Comparison of ENCODE assay signal across 9 mouse cellular contexts in genomic region chr3:130689630-130690029, GRCm38 (mm10). TPM values are rescaled to one million over a fixed set of nuclear protein-coding genes. Genes with fewer than 3 reads are reported as not detected.
DNase-seq lines count a peak whose midpoint lies in the region; ATAC-seq and TF ChIP-seq lines count a peak whose summit lies in the region.
"Had no signal": no experiment of that assay in that cellular context is flagged by ENCODE, and none has a peak within 500 bp of the region (broad histone marks: within the 10 kb centered on the region; RNA-seq: fewer than 3 reads in every experiment).

No protein-coding gene starts in this region.

- peak; percentile 62 for DNase-seq in NIH3T3 (ENCODE audit: low read depth)
- DNase-seq in cerebellum, adult 11-12 months = peak; percentile 41
- DNase-seq in hindbrain, postnatal 0 days (ENCODE audit: low spot score) = peak; percentile 95
- DNase-seq in left cerebral cortex, postnatal 10 days (ENCODE audit: extremely low spot score in 1 of 2, low spot score in 2 of 2) = peak; percentile 82 to 83
- peak; percentile 74 for DNase-seq in right cerebral cortex, postnatal 36 days (ENCODE audit: low spot score in 2 of 2)

- no peak overlapping the region for H3K27ac ChIP-seq in forebrain, embryonic 16.5 days (ENCODE audit: low read length)
- H3K27ac ChIP-seq in hindbrain, postnatal 0 days = no peak overlapping the region
- H3K27ac ChIP-seq: macrophage had no signal

- no peaks in the 10 kb centered on the region for H3K9me3 ChIP-seq in forebrain, embryonic 16.5 days (ENCODE audit: control insufficient read depth, low read length)
- H3K9me3 ChIP-seq in hindbrain, postnatal 0 days (ENCODE audit: low read length) = no peaks in the 10 kb centered on the region

- no peak overlapping the region for H3K4me2 ChIP-seq in forebrain, embryonic 16.5 days (ENCODE audit: low read length)
- H3K4me2 ChIP-seq in hindbrain, postnatal 0 days (ENCODE audit: low read depth, low read length) = peak overlapping the region; percentile 33; the same call in 1 of the 2 replicates

- no peak overlapping the region for H3K9ac ChIP-seq in forebrain, embryonic 16.5 days (replicated peaks; ENCODE audit: low read depth, low read length)
- H3K9ac ChIP-seq in hindbrain, postnatal 0 days (replicated peaks; ENCODE audit: low read length) = no peak overlapping the region

- peaks cover 3% of the 10 kb centered on the region; the same call in 1 of the 2 replicates for H3K4me1 ChIP-seq in forebrain, embryonic 16.5 days (replicated peaks; ENCODE audit: control insufficient read depth, insufficient read depth, low read length)
- H3K4me1 ChIP-seq in hindbrain, postnatal 0 days (ENCODE audit: insufficient read depth, low read length) = 0 out of 2 replicates have a peak, but pooled peaks cover 3% of the 10 kb centered on the region

- intact Hi-C loops in left cerebral cortex, postnatal 10 days (cut with DNase I) = loop anchor here (2.0 to 10.0 kb wide), 4 partner anchors 82 to 695 kb away; no protein-coding TSS in a partner anchor

- ATAC-seq in forebrain, embryonic 16.5 days = peak; percentile 53; the same call in 1 of the 2 replicates
- peak; percentile 74 for ATAC-seq in hindbrain, postnatal 0 days
- peak; percentile 32 for ATAC-seq in megakaryocyte-erythroid progenitor cell, adult 5-6 weeks (replicated peaks; ENCODE audit: low FRiP score, low TSS enrichment, poor library complexity, severe bottlenecking)
- ATAC-seq in monocyte, adult 5-6 weeks (replicated peaks; ENCODE audit: insufficient number of reproducible peaks, low FRiP score, low TSS enrichment, poor library complexity, severe bottlenecking) = no peak

- 17% methylated on average over 12 of the region's 12 CpGs for WGBS in forebrain, embryonic 16.5 days
- 18% methylated on average over 12 of the region's 12 CpGs for WGBS in hindbrain, postnatal 0 days

- peak; percentile 94 for TF ChIP-seq CTCF in hindbrain, postnatal 0 days (IDR thresholded peaks at IDR 0.05; ENCODE audit: low read depth)

- no peaks in the 10 kb centered on the region for H3K27me3 ChIP-seq in forebrain, embryonic 16.5 days (replicated peaks; ENCODE audit: control insufficient read depth, insufficient read depth, low read length)
- no peaks in the 10 kb centered on the region for H3K27me3 ChIP-seq in hindbrain, postnatal 0 days (ENCODE audit: insufficient read depth, low read length)

- no peak overlapping the region for H3K4me3 ChIP-seq in forebrain, embryonic 16.5 days (replicated peaks; ENCODE audit: low read length)
- no peak overlapping the region for H3K4me3 ChIP-seq in hindbrain, postnatal 0 days (ENCODE audit: low read length)

- H3K36me3 ChIP-seq in forebrain, embryonic 16.5 days (ENCODE audit: control insufficient read depth, insufficient read depth) = no peaks in the 10 kb centered on the region
- H3K36me3 ChIP-seq in hindbrain, postnatal 0 days (ENCODE audit: insufficient read depth, low read length) = no peaks in the 10 kb centered on the region

RNA-seq across cellular contexts. Expression of gene Ostc, which starts 19.6 kb away (rescaled TPM):
- polyA plus RNA-seq in forebrain, embryonic 16.5 days (2015; fragmentation: Nextera tagmentation; extraction: Ambion mirVana) = 235 and 243 TPM in 2 replicates
- total RNA-seq in hindbrain, postnatal 0 days (2014; rRNA removed) = 96.4 and 102 TPM in 2 replicates
- 182 and 185 TPM in 2 replicates for polyA plus RNA-seq in hindbrain, postnatal 0 days (2015; fragmentation: Nextera tagmentation; extraction: Ambion mirVana)
- 10 to 100 TPM; 70.3 to 75.6 TPM for total RNA-seq in left cerebral cortex, postnatal 10 days (2021)
- total RNA-seq in megakaryocyte-erythroid progenitor cell, adult 5-6 weeks (2014; fragmentation: Nextera tagmentation) = 102 and 150 TPM in 2 replicates
- 117 and 156 TPM in 2 replicates for total RNA-seq in megakaryocyte-erythroid progenitor cell, adult 5-6 weeks (2017)
- 102 to 107 TPM (median 105 TPM) in 3 replicates for total RNA-seq in monocyte, adult 5-6 weeks (2017)

RNA-seq across cellular contexts. Expression of gene Rpl34, which starts 40.6 kb away (rescaled TPM):
- 526 and 528 TPM in 2 replicates for polyA plus RNA-seq in forebrain, embryonic 16.5 days (2015; fragmentation: Nextera tagmentation; extraction: Ambion mirVana)
- total RNA-seq in hindbrain, postnatal 0 days (2014; rRNA removed) = 572 and 622 TPM in 2 replicates
- polyA plus RNA-seq in hindbrain, postnatal 0 days (2015; fragmentation: Nextera tagmentation; extraction: Ambion mirVana) = 543 and 545 TPM in 2 replicates
- 100 to 1,000 TPM; 368 to 394 TPM for total RNA-seq in left cerebral cortex, postnatal 10 days (2021)
- 2,689 and 3,227 TPM in 2 replicates for total RNA-seq in megakaryocyte-erythroid progenitor cell, adult 5-6 weeks (2014; fragmentation: Nextera tagmentation)
- 3,423 and 3,590 TPM in 2 replicates for total RNA-seq in megakaryocyte-erythroid progenitor cell, adult 5-6 weeks (2017)
- 2,637 to 3,542 TPM (median 3,151 TPM) in 3 replicates for total RNA-seq in monocyte, adult 5-6 weeks (2017)

Comparison
In these comparisons a context has a peak if more than half of its experiments do, and no peak if none do; other contexts are left out.
1. DNase-seq: peak in every context shown above with its lines; median percentile 95 in hindbrain, postnatal 0 days; 82 in left cerebral cortex, postnatal 10 days; 74 in right cerebral cortex, postnatal 36 days; 62 in NIH3T3; 41 in cerebellum, adult 11-12 months.